Mouse (Mus musculus): ENCODE measurements around the gene Card19. TPM values are rescaled to one million over a fixed set of nuclear protein-coding genes. Genes with fewer than 3 reads are reported as not detected.

Card19 gene
- polyA plus RNA-seq, 1 experiment from 2014 or later = 71.9 TPM

GRCm38 (mm10) chr13:49219367-49219766 lies 3.5 kb upstream of the Card19 start:
- H3K4me2 ChIP-seq = no peak overlapping the region
- H3K4me1 ChIP-seq (ENCODE audit: control insufficient read depth, insufficient read depth, low read length) = peaks cover 16% of the 10 kb centered on the region
- ATAC-seq (replicated peaks; ENCODE audit: insufficient number of reproducible peaks, low FRiP score, low TSS enrichment) = no peak
- WGBS (ENCODE audit: insufficient replicate concordance) = 75% methylated on average over 4 of the region's 4 CpGs
- peaks cover 17% of the 10 kb centered on the region for H3K27me3 ChIP-seq (ENCODE audit: control insufficient read depth, insufficient read depth, low read length)
- H3K9me3 ChIP-seq (replicated peaks; ENCODE audit: control insufficient read depth, low read length) = no peaks in the 10 kb centered on the region
- H3K9ac ChIP-seq (ENCODE audit: low read depth, low read length) = no peak overlapping the region
- H3K4me3 ChIP-seq (ENCODE audit: low read depth, low read length) = no peak overlapping the region
- no peak overlapping the region for H3K27ac ChIP-seq (ENCODE audit: low read depth, low read length)
- no peaks in the 10 kb centered on the region for H3K36me3 ChIP-seq (ENCODE audit: control insufficient read depth, insufficient read depth, low read length)

- ATAC-seq (replicated peaks; ENCODE audit: insufficient number of reproducible peaks, low FRiP score, low TSS enrichment) = no peak
- no peaks in the 10 kb centered on the region for H3K9me3 ChIP-seq (replicated peaks; ENCODE audit: control insufficient read depth, low read length)
- H3K4me2 ChIP-seq = no peak overlapping the region
- H3K36me3 ChIP-seq (ENCODE audit: control insufficient read depth, insufficient read depth, low read length) = no peaks in the 10 kb centered on the region
- peaks cover 21% of the 10 kb centered on the region for H3K4me1 ChIP-seq (ENCODE audit: control insufficient read depth, insufficient read depth, low read length)
- H3K9ac ChIP-seq (ENCODE audit: low read depth, low read length) = no peak overlapping the region
- peaks cover 10% of the 10 kb centered on the region for H3K27me3 ChIP-seq (ENCODE audit: control insufficient read depth, insufficient read depth, low read length)
- no peak overlapping the region for H3K27ac ChIP-seq (ENCODE audit: low read depth, low read length)
- 47% methylated on average over 3 of the region's 3 CpGs for WGBS (ENCODE audit: insufficient replicate concordance)
- H3K4me3 ChIP-seq (ENCODE audit: low read depth, low read length) = no peak overlapping the region
Observed at GRCm38 (mm10) chr13:49218651-49219050, 2.8 kb upstream of the Card19 start.

- Histone ChIP-seq H3K4me1 (ENCODE audit: control insufficient read depth, insufficient read depth, low read length) (peaks cover 27% of the 10 kb centered on the region), H3K9me3 (replicated peaks; ENCODE audit: control insufficient read depth, low read length) (no peaks in the 10 kb centered on the region), H3K27me3 (ENCODE audit: control insufficient read depth, insufficient read depth, low read length) (peaks cover 5% of the 10 kb centered on the region; the same call in 1 of the 2 replicates), H3K36me3 (ENCODE audit: control insufficient read depth, insufficient read depth, low read length) (no peaks in the 10 kb centered on the region), H3K27ac (ENCODE audit: low read depth, low read length) (no peak overlapping the region; the same call in 1 of the 2 replicates), H3K4me3 (ENCODE audit: low read depth, low read length) (no peak overlapping the region), H3K9ac (ENCODE audit: low read depth, low read length) (no peak overlapping the region), H3K4me2 (peak overlapping the region; percentile 89; the same call in 1 of the 2 replicates)
- 51% methylated on average over 9 of the region's 9 CpGs for WGBS (ENCODE audit: insufficient replicate concordance)
- no peak for ATAC-seq (replicated peaks; ENCODE audit: insufficient number of reproducible peaks, low FRiP score, low TSS enrichment)
Observed at GRCm38 (mm10) chr13:49216808-49217561, 1.1 kb upstream of the Card19 start.

- H3K4me3 ChIP-seq (ENCODE audit: low read depth, low read length) = peak overlapping the region; percentile 84
- H3K4me2 ChIP-seq = peak overlapping the region; percentile 89
- no peaks in the 10 kb centered on the region for H3K36me3 ChIP-seq (ENCODE audit: control insufficient read depth, insufficient read depth, low read length)
- peaks cover 5% of the 10 kb centered on the region; the same call in 1 of the 2 replicates for H3K27me3 ChIP-seq (ENCODE audit: control insufficient read depth, insufficient read depth, low read length)
- ATAC-seq (replicated peaks; ENCODE audit: insufficient number of reproducible peaks, low FRiP score, low TSS enrichment) = no peak
- peak overlapping the region; percentile 78 for H3K27ac ChIP-seq (ENCODE audit: low read depth, low read length)
- peak overlapping the region; percentile 86 for H3K9ac ChIP-seq (ENCODE audit: low read depth, low read length)
- 3% methylated on average over 17 of the region's 17 CpGs for WGBS (ENCODE audit: insufficient replicate concordance)
- H3K9me3 ChIP-seq (replicated peaks; ENCODE audit: control insufficient read depth, low read length) = no peaks in the 10 kb centered on the region
- H3K4me1 ChIP-seq (ENCODE audit: control insufficient read depth, insufficient read depth, low read length) = peaks cover 30% of the 10 kb centered on the region
Observed at GRCm38 (mm10) chr13:49216220-49216552, 349 bp upstream of the Card19 start.

- H3K4me1 ChIP-seq (ENCODE audit: control insufficient read depth, insufficient read depth, low read length) = peaks cover 30% of the 10 kb centered on the region
- peak overlapping the region; percentile 84 for H3K4me3 ChIP-seq (ENCODE audit: low read depth, low read length)
- H3K27ac ChIP-seq (ENCODE audit: low read depth, low read length) = peak overlapping the region; percentile 78; the same call in 1 of the 2 replicates
- no peak for ATAC-seq (replicated peaks; ENCODE audit: insufficient number of reproducible peaks, low FRiP score, low TSS enrichment)
- H3K9ac ChIP-seq (ENCODE audit: low read depth, low read length) = peak overlapping the region; percentile 86
- H3K27me3 ChIP-seq (ENCODE audit: control insufficient read depth, insufficient read depth, low read length) = peaks cover 5% of the 10 kb centered on the region; the same call in 1 of the 2 replicates
- H3K36me3 ChIP-seq (ENCODE audit: control insufficient read depth, insufficient read depth, low read length) = no peaks in the 10 kb centered on the region
- 8% methylated on average over 5 of the region's 5 CpGs for WGBS (ENCODE audit: insufficient replicate concordance)
- no peaks in the 10 kb centered on the region for H3K9me3 ChIP-seq (replicated peaks; ENCODE audit: control insufficient read depth, low read length)
- peak overlapping the region; percentile 89 for H3K4me2 ChIP-seq
Observed at GRCm38 (mm10) chr13:49215128-49215503, 721 bp downstream of the Card19 start.

- peak overlapping the region; percentile 89 for H3K4me2 ChIP-seq
Observed at GRCm38 (mm10) chr13:49214454-49214853, 1.4 kb downstream of the Card19 start.

GRCm38 (mm10) chr13:49213531-49213932 lies 2.3 kb downstream of the Card19 start:
- no peak overlapping the region for H3K4me2 ChIP-seq

More at GRCm38 (mm10) chr13:49214454-49214853, 1.4 kb downstream of the Card19 start:
- Histone ChIP-seq H3K9me3 (replicated peaks; ENCODE audit: control insufficient read depth, low read length) (no peaks in the 10 kb centered on the region), H3K27me3 (ENCODE audit: control insufficient read depth, insufficient read depth, low read length) (peaks cover 5% of the 10 kb centered on the region; the same call in 1 of the 2 replicates), H3K4me3 (ENCODE audit: low read depth, low read length) (no peak overlapping the region), H3K9ac (ENCODE audit: low read depth, low read length) (no peak overlapping the region), H3K27ac (ENCODE audit: low read depth, low read length) (no peak overlapping the region), H3K4me1 (ENCODE audit: control insufficient read depth, insufficient read depth, low read length) (peaks cover 30% of the 10 kb centered on the region), H3K36me3 (ENCODE audit: control insufficient read depth, insufficient read depth, low read length) (no peaks in the 10 kb centered on the region)
- no peak for ATAC-seq (replicated peaks; ENCODE audit: insufficient number of reproducible peaks, low FRiP score, low TSS enrichment)
- WGBS (ENCODE audit: insufficient replicate concordance) = 77% methylated on average over 3 of the region's 3 CpGs

GRCm38 (mm10) chr13:49212711-49213500 lies 2.9 kb downstream of the Card19 start:
- no peaks in the 10 kb centered on the region for H3K9me3 ChIP-seq (replicated peaks; ENCODE audit: control insufficient read depth, low read length)
- no peaks in the 10 kb centered on the region for H3K36me3 ChIP-seq (ENCODE audit: control insufficient read depth, insufficient read depth, low read length)
- H3K9ac ChIP-seq (ENCODE audit: low read depth, low read length) = no peak overlapping the region
- WGBS (ENCODE audit: insufficient replicate concordance) = 69% methylated on average over 4 of the region's 4 CpGs
- peaks cover 30% of the 10 kb centered on the region for H3K4me1 ChIP-seq (ENCODE audit: control insufficient read depth, insufficient read depth, low read length)
- H3K27me3 ChIP-seq (ENCODE audit: control insufficient read depth, insufficient read depth, low read length) = peaks cover 5% of the 10 kb centered on the region; the same call in 1 of the 2 replicates
- H3K4me2 ChIP-seq = no peak overlapping the region
- no peak overlapping the region for H3K27ac ChIP-seq (ENCODE audit: low read depth, low read length)
- H3K4me3 ChIP-seq (ENCODE audit: low read depth, low read length) = no peak overlapping the region
- no peak for ATAC-seq (replicated peaks; ENCODE audit: insufficient number of reproducible peaks, low FRiP score, low TSS enrichment)

More at GRCm38 (mm10) chr13:49213531-49213932, 2.3 kb downstream of the Card19 start:
- no peaks in the 10 kb centered on the region for H3K9me3 ChIP-seq (replicated peaks; ENCODE audit: control insufficient read depth, low read length)
- no peaks in the 10 kb centered on the region for H3K36me3 ChIP-seq (ENCODE audit: control insufficient read depth, insufficient read depth, low read length)
- WGBS (ENCODE audit: insufficient replicate concordance) = 61% methylated on average over 4 of the region's 4 CpGs
- peaks cover 30% of the 10 kb centered on the region for H3K4me1 ChIP-seq (ENCODE audit: control insufficient read depth, insufficient read depth, low read length)
- no peak for ATAC-seq (replicated peaks; ENCODE audit: insufficient number of reproducible peaks, low FRiP score, low TSS enrichment)
- H3K4me3 ChIP-seq (ENCODE audit: low read depth, low read length) = no peak overlapping the region
- no peak overlapping the region for H3K27ac ChIP-seq (ENCODE audit: low read depth, low read length)
- peaks cover 5% of the 10 kb centered on the region; the same call in 1 of the 2 replicates for H3K27me3 ChIP-seq (ENCODE audit: control insufficient read depth, insufficient read depth, low read length)
- H3K9ac ChIP-seq (ENCODE audit: low read depth, low read length) = no peak overlapping the region; the same call in 1 of the 2 replicates

Data from heart, embryonic 11.5 days (tissue).